Mouse (Mus musculus): ENCODE measurements around the gene Pabpn1l. TPM values are rescaled to one million over a fixed set of nuclear protein-coding genes. Genes with fewer than 3 reads are reported as not detected.

Gene Pabpn1l
- total RNA-seq (2021) (under 1 TPM in 1 of 2 experiments, not detected in 1; 0.52 TPM), polyA plus RNA-seq (2012; rRNA removed) (0.10 TPM in 1 of 2 replicates, not detected in the other)
- long read RNA-seq, result 0 reads

DNA sequence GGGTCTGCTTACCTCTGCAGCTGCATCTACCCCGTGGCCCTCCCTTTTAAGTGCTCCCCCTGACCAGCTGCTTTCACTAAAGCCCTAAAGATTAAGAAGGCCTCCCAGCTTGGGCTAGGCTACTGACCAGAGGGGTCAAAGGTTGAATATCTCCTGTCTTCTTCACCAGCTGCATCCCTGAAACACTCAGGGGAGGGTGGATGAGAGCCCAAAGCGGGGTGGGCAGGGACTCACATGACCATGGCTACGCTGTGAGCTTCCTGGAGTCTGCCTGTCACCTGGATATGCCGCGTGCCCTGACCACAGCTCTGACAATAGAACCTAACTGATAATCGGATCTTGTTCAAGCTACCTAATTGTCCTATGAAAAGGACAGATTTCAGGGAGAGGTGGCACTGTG is at the start of gene Pabpn1l:
Pabpn1l (minus strand) TSS at position 13 of the 400 bp plus-strand sequence.
- no peak within 1 kb of the TSS for H3K27ac ChIP-seq
- no peaks in the 10 kb centered on the region for H3K79me2 ChIP-seq (replicated peaks; ENCODE audit: control insufficient read depth, insufficient read depth, low read length)
- no peaks in the 10 kb centered on the region for H3K36me3 ChIP-seq (ENCODE audit: control insufficient read depth, insufficient read depth, low read length)
- no peaks in the 10 kb centered on the region for H3K27me3 ChIP-seq (ENCODE audit: control insufficient read depth, insufficient read depth, low read length)
- WGBS, result 78% methylated on average over 6 of the region's 6 CpGs
- H3K4me3 ChIP-seq, result no peak within 1 kb of the TSS
- no peak within 1 kb of the TSS for H3K9ac ChIP-seq (ENCODE audit: low read depth, low read length)
- peaks cover 10% of the 10 kb centered on the region for H3K4me1 ChIP-seq (ENCODE audit: control insufficient read depth, insufficient read depth, low read length)
- TF ChIP-seq EP300 (IDR thresholded peaks at IDR 0.05; ENCODE audit: insufficient read depth, low read depth, low read length), result no peak
- TF ChIP-seq POLR2A (IDR thresholded peaks at IDR 0.05; ENCODE audit: insufficient read depth, low read depth, low read length), result no peak
- no peak for TF ChIP-seq CTCF (IDR thresholded peaks at IDR 0.05)
- DNase-seq, result no peak
- intact Hi-C loops (cut with DNase I), result loop anchor here (5.0 kb wide), 1 partner anchor 75 kb away; the partner anchor contains the start of gene Cbfa2t3

DNA sequence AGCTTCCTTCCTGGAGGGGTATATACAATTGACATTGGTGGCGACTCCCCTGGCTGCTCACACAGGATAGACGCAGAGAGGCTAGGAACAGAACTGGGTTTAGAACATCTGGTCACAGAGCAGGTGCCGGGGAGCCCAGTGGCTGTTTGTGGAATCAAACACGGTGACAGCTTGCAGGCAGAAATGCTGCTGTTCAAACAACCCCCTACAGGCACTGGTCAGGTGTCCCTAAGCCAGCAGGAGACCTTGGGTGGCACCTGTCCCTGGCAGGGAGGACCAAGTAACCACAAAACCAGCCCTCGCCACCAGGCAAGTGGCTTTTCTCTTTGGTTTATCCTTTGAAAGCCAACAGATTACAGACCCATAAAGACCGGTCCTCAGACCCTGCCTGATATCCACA is 49.4 kb upstream of the Pabpn1l start:
- 52% methylated on average over 6 of the region's 6 CpGs for WGBS
- TF ChIP-seq POLR2A (IDR thresholded peaks at IDR 0.05; ENCODE audit: insufficient read depth, low read depth, low read length), result no peak
- TF ChIP-seq EP300 (IDR thresholded peaks at IDR 0.05; ENCODE audit: insufficient read depth, low read depth, low read length), result no peak
- H3K4me3 ChIP-seq, result no peak overlapping the region
- H3K9ac ChIP-seq (ENCODE audit: low read depth, low read length), result no peak overlapping the region
- no peak for DNase-seq
- peaks cover 44% of the 10 kb centered on the region for H3K4me1 ChIP-seq (ENCODE audit: control insufficient read depth, insufficient read depth, low read length)
- peaks cover 3% of the 10 kb centered on the region; the same call in 1 of the 2 replicates for H3K79me2 ChIP-seq (replicated peaks; ENCODE audit: control insufficient read depth, insufficient read depth, low read length)
- no peaks in the 10 kb centered on the region; the same call in 1 of the 2 replicates for H3K36me3 ChIP-seq (ENCODE audit: control insufficient read depth, insufficient read depth, low read length)
- no peak overlapping the region for H3K27ac ChIP-seq
- no peaks in the 10 kb centered on the region for H3K27me3 ChIP-seq (ENCODE audit: control insufficient read depth, insufficient read depth, low read length)
- intact Hi-C loops (cut with DNase I), result no loop called here

DNA sequence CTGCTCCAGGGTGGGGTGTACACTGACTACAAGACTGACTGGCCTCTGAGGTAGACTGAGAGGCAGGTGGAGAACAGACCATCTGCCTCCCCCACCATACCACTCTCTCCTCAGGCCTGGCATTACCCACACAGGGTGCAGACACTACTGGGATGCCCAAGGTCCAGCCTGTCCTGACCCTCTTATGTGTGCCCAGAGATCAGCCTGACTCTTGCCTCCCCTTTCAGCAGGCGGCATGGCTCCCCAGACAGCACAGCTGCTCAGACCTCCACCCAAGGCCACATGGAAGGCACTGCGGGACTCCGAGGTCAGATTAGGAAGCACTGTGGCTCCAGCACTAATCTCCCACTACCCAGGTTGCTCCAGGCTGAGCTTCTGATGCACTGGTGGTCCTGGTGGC is 48.2 kb upstream of the Pabpn1l start:
- Histone ChIP-seq H3K27me3 (ENCODE audit: control insufficient read depth, insufficient read depth, low read length) (no peaks in the 10 kb centered on the region), H3K79me2 (replicated peaks; ENCODE audit: control insufficient read depth, insufficient read depth, low read length) (peaks cover 3% of the 10 kb centered on the region; the same call in 1 of the 2 replicates), H3K4me1 (ENCODE audit: control insufficient read depth, insufficient read depth, low read length) (peaks cover 52% of the 10 kb centered on the region), H3K27ac (no peak overlapping the region), H3K36me3 (ENCODE audit: control insufficient read depth, insufficient read depth, low read length) (no peaks in the 10 kb centered on the region; the same call in 1 of the 2 replicates), H3K9ac (ENCODE audit: low read depth, low read length) (0 out of 2 replicates have a peak overlapping the region, but pooled peaks have one; percentile 19), H3K4me3 (no peak overlapping the region)
- TF ChIP-seq EP300 (IDR thresholded peaks at IDR 0.05; ENCODE audit: insufficient read depth, low read depth, low read length) (no peak), POLR2A (IDR thresholded peaks at IDR 0.05; ENCODE audit: insufficient read depth, low read depth, low read length) (no peak), CTCF (IDR thresholded peaks at IDR 0.05) (no peak)
- no peak for DNase-seq
- WGBS, result 82% methylated on average over 3 of the region's 3 CpGs
- intact Hi-C loops (cut with DNase I), result no loop called here

DNA sequence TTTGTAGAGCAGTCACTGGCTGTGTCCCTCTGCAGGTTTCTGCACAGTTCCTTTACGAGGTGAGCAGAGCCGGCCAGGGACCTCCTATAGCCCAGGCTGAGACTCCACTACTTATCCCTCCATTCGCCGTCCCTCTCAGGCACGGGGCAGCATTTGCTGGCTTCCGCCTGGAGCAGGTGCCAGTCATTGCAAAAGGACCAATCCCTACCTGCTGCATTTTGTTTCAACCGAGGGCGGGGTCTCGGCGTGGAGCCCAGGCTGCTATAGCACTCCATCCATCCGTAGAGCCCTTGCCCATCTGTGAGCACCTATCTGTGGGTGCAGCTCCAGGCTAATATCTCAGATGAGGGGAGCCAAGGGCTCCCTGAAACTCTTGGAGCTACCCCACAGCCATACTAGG is 47.5 kb upstream of the Pabpn1l start:
- H3K36me3 ChIP-seq (ENCODE audit: control insufficient read depth, insufficient read depth, low read length), result no peaks in the 10 kb centered on the region; the same call in 1 of the 2 replicates
- peaks cover 48% of the 10 kb centered on the region for H3K4me1 ChIP-seq (ENCODE audit: control insufficient read depth, insufficient read depth, low read length)
- peaks cover 1% of the 10 kb centered on the region; the same call in 1 of the 2 replicates for H3K79me2 ChIP-seq (replicated peaks; ENCODE audit: control insufficient read depth, insufficient read depth, low read length)
- 73% methylated on average over 11 of the region's 11 CpGs for WGBS
- DNase-seq, result no peak
- intact Hi-C loops (cut with DNase I), result no loop called here
- TF ChIP-seq EP300 (IDR thresholded peaks at IDR 0.05; ENCODE audit: insufficient read depth, low read depth, low read length) (no peak), CTCF (IDR thresholded peaks at IDR 0.05) (no peak), POLR2A (IDR thresholded peaks at IDR 0.05; ENCODE audit: insufficient read depth, low read depth, low read length) (no peak)
- no peak overlapping the region for H3K4me3 ChIP-seq
- no peak overlapping the region for H3K27ac ChIP-seq
- no peaks in the 10 kb centered on the region for H3K27me3 ChIP-seq (ENCODE audit: control insufficient read depth, insufficient read depth, low read length)
- H3K9ac ChIP-seq (ENCODE audit: low read depth, low read length), result no peak overlapping the region

DNA sequence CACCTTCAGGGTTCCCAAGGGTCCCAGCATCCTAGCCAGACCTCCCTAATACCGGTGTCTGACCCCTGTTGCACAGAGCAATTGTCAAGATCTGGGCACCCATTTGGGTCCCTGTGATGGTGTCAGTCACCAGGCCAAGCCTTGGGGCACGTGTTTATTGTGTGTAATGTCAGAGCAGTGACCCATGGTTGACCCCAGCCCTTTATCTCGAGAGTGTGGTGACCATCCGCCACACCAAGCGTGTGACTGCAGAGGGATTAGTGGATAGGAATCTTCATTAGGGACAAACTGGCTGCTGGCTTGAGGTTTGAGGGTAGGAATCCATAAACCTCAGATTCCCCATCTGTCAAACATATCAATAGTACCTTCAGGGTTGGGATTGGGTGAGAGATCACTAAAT is 46.8 kb upstream of the Pabpn1l start:
- no peaks in the 10 kb centered on the region; the same call in 1 of the 2 replicates for H3K36me3 ChIP-seq (ENCODE audit: control insufficient read depth, insufficient read depth, low read length)
- H3K4me1 ChIP-seq (ENCODE audit: control insufficient read depth, insufficient read depth, low read length), result peaks cover 50% of the 10 kb centered on the region
- H3K79me2 ChIP-seq (replicated peaks; ENCODE audit: control insufficient read depth, insufficient read depth, low read length), result peaks cover 1% of the 10 kb centered on the region; the same call in 1 of the 2 replicates
- H3K27me3 ChIP-seq (ENCODE audit: control insufficient read depth, insufficient read depth, low read length), result no peaks in the 10 kb centered on the region
- H3K9ac ChIP-seq (ENCODE audit: low read depth, low read length), result no peak overlapping the region
- intact Hi-C loops (cut with DNase I), result no loop called here
- 55% methylated on average over 5 of the region's 5 CpGs for WGBS
- H3K4me3 ChIP-seq, result no peak overlapping the region
- TF ChIP-seq EP300 (IDR thresholded peaks at IDR 0.05; ENCODE audit: insufficient read depth, low read depth, low read length), result no peak
- no peak for TF ChIP-seq CTCF (IDR thresholded peaks at IDR 0.05)
- TF ChIP-seq POLR2A (IDR thresholded peaks at IDR 0.05; ENCODE audit: insufficient read depth, low read depth, low read length), result no peak
- DNase-seq, result no peak
- H3K27ac ChIP-seq, result no peak overlapping the region; the same call in 1 of the 2 replicates

DNA sequence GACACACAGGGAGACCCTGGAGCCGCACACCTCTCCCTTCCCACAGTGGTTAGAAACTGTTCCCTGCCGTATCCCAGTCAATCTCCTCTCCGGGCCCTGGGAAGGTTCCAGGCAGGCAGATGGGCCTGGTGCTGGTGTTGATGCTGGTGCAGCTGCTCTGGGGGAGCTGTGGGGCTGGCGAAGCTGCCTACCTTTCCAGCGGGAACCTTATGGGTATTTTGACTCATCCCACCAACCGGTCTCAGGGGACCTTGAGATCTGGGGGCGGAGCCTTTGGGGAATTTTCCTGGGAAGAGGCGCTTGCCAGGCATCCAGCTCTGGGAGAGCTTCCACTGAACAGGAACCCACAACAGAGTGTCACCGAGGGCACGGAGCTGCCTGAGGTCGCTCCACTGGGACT is 45.3 kb upstream of the Pabpn1l start:
- WGBS, result 59% methylated on average over 11 of the region's 11 CpGs
- Histone ChIP-seq H3K27ac (peak overlapping the region; percentile 90), H3K27me3 (ENCODE audit: control insufficient read depth, insufficient read depth, low read length) (no peaks in the 10 kb centered on the region), H3K79me2 (replicated peaks; ENCODE audit: control insufficient read depth, insufficient read depth, low read length) (peaks cover 1% of the 10 kb centered on the region; the same call in 1 of the 2 replicates), H3K4me1 (ENCODE audit: control insufficient read depth, insufficient read depth, low read length) (peaks cover 57% of the 10 kb centered on the region), H3K9ac (ENCODE audit: low read depth, low read length) (no peak overlapping the region), H3K4me3 (no peak overlapping the region), H3K36me3 (ENCODE audit: control insufficient read depth, insufficient read depth, low read length) (no peaks in the 10 kb centered on the region; the same call in 1 of the 2 replicates)
- intact Hi-C loops (cut with DNase I), result loop anchor here (1.0 kb wide), 1 partner anchor 8 kb away; no protein-coding TSS in a partner anchor
- DNase-seq, result peak in 1 of 2 experiments; percentile 40
- TF ChIP-seq EP300 (IDR thresholded peaks at IDR 0.05; ENCODE audit: insufficient read depth, low read depth, low read length) (no peak), CTCF (IDR thresholded peaks at IDR 0.05) (no peak), POLR2A (IDR thresholded peaks at IDR 0.05; ENCODE audit: insufficient read depth, low read depth, low read length) (no peak)
